Mouse (Mus musculus): ENCODE results near the gene Gipc3.
A peak's percentile ranks its signal among the peaks of the same experiment; 100 is the strongest.

Gene Gipc3

DNA sequence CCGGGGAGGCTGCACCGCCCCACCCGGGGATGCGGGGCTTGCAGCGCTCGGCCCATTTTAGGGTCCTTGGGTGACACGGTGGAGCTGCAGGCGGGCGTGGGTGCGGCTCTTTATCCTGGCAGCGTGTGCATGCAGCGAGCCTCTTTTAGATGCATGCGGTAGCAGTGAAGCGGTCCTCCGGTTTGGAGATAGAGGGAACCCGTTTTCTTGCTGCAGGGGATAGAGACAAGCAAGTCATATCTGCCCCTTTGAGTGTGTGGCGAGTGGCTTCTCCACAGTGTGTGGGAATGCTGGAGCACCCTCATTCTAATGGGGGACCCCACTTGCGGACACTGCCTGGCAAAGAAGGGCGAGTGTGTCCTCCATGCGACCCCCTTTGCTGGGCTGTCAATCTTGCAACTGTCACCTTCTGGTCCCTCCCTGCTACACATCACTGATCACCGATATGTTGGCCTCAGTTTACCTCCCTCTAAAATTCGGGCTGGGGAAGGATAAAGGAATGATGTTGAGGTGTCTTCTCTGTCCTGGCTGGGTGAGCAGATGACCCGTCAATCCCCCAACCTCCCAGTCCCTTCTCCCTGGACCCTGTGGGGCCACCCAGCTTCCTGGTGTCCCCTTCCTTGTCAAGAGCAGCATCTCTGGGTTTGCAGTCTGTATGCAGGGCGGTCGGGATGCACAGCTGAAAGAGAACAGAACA, 49.6 kb downstream of the Gipc3 start:
- TF ChIP-seq GATA4 (IDR thresholded peaks at IDR 0.05; ENCODE audit: insufficient replicate concordance, low read length), result no peak

DNA sequence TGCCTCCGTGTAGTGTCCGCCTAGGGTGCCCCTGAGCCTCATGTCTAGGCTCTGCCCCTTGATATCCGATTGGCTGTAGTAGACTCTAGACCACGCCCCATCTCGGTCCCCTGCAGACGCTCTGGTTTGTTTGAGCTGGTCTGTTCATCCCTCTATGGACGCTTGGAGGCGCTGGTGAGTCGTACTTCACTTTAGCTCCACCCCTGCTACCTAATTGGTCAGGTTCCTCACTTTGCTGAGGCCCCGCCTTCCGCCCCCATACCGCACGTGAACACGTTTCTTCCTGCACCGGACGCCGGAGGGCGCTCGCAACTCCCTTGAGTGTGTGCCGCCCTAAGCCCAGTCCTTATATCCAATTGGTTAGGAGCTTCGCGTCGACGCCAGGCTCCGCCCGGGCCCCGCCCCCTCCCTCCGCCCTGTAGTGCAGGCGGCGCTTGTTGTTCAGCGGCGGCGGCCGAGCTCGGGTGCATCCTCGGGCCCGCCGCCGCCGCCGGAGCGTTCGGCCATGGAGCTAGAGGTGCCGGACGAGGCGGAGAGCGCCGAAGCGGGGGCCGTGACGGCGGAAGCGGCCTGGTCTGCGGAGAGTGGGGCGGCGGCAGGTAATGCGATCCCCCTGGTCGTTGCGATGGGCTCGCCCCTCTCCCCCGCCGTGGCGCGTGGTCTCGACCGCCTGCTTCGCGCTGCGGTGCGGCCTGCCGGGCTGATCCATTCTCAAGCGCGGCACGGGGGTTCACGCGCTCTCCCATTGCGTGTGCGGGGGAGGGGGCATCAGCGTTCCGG, 50.3 kb downstream of the Gipc3 start, which contains the start of gene Pip5k1c:
Gene Pip5k1c, plus strand, starts transcription at position 410 of the 780 bp plus-strand sequence.
- TF ChIP-seq GATA4 (IDR thresholded peaks at IDR 0.05; ENCODE audit: insufficient replicate concordance, low read length), result peak; percentile 6; the same call in 1 of the 2 replicates

DNA sequence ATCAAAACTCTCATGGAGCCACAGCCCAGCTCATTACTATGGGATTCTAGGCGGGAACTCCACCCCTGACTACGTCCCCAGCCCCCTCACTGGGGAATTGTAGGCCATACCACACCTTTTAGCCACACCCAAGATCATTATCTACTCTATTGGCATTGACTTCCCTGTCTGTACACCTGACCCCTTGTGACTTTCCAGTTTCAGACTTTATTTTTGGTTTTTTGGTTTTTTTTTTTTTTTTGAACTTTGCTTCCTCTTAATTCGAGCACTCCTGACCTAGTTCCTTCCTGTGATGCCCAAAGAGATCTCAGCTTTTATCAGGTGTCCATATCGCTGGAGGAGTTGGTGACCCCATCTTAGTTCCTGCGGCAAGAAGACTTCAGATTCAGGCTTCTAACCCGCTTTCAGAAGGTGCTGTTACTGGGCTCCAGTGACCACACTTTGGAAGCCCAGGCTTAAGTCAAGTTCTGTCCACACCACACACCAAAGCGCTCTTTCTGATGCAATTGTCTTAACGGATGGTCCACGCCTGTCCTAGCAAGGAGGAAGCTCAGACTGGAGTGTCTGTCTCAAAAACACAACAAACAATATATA, 51.5 kb downstream of the Gipc3 start, which contains the start of gene Tjp3:
Gene Tjp3, minus strand, starts transcription at position 71 of the 594 bp plus-strand sequence.
- TF ChIP-seq GATA4 (IDR thresholded peaks at IDR 0.05; ENCODE audit: insufficient replicate concordance, low read length), result no peak

DNA sequence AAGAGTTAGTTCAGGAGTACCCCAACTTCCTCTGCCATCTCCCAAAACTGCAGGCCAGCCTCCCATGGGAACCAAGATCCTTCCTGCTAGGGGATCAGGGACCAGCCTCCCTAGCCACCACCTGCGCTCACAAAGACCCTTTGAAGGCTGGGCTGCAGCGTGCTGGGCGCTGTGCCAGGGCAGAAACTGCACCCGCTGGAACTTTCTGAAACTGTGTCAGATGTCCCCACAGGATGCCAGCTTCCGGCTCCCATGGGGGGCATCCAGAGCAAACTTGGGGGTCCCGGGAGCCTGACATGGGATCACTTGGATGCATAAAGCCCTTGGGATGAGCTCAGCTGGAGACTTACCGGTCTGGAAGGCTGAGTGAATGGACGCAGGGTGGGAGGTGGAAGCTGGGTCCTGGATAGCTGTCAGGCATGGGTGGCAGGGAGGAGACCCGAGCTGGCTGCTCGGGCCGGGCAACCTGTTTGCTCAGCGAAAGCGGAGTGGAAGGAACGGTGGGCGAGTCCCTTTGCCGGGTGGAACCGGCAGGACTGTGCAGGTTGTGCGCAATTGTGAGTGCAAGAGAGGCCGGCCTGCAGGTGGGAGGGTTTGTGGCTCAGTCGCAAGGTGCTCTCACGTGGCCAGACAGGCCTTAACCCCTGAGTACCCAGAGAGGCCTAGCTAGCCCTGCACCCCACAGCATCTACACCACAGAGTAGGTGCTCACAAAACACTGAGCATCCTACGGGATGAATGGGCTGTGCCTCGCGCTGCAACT, 52.2 kb downstream of the Gipc3 start:
- no peak for TF ChIP-seq GATA4 (IDR thresholded peaks at IDR 0.05; ENCODE audit: insufficient replicate concordance, low read length)

DNA sequence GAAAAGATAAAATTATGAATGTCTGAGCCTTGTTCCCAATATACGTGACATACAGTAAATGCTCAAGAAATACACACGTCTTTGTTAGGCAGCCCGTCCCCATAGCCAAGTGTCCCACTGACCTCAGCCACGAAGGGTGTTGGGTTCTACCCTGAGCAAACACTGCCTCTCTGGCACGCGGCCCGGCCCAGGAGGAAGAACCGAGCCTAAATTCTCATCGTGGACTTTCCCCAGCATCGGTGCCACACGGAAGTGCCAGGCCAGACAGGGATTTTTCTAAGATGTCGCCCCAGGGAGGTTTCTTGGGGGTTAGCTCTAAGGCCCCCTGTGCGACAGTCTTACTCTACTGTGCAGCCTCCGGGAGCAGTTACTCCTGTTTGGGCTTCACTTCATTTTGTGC, 53.3 kb downstream of the Gipc3 start:
- no peak for TF ChIP-seq GATA4 (IDR thresholded peaks at IDR 0.05; ENCODE audit: insufficient replicate concordance, low read length)

DNA sequence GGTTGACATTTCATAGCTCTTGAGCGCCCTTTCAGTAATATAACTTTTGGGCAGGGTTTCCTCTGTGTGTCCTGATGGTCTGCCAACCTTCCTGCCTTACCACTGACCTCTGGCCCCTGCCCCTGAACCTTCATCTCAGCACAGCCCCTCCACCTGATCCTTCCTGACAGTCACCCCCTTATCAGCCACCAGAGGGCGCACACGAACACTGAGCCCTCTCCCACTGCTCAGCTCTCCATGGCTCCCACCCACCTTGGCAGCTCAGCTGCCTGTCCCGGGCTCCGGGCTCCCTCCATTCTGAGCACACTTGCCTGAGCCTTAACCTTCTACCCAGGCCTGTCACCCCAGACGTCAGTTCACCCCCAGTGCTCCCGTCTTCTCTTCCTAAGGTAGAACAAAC, 53.8 kb downstream of the Gipc3 start:
- no peak for TF ChIP-seq GATA4 (IDR thresholded peaks at IDR 0.05; ENCODE audit: insufficient replicate concordance, low read length)

DNA sequence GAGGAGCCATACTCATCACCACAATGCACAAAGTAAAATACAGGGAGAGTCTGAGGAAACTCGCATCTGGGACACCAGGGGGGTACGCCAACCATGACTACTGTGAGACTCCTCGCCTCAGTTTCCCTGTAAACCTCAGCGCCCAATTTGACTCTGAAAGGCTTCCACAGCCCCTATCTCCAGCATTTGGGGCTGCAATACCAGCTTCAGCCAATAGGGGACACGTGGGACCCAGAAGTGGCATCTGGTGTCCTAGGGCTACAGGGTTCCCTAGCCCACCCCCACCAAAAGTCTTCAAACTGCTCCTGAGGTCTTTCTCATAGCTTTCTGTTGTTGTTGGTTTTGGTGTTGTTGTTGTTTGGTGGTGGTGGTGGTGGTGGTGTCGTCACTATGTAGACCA, 54.5 kb downstream of the Gipc3 start:
- no peak for TF ChIP-seq GATA4 (IDR thresholded peaks at IDR 0.05; ENCODE audit: insufficient replicate concordance, low read length)

DNA sequence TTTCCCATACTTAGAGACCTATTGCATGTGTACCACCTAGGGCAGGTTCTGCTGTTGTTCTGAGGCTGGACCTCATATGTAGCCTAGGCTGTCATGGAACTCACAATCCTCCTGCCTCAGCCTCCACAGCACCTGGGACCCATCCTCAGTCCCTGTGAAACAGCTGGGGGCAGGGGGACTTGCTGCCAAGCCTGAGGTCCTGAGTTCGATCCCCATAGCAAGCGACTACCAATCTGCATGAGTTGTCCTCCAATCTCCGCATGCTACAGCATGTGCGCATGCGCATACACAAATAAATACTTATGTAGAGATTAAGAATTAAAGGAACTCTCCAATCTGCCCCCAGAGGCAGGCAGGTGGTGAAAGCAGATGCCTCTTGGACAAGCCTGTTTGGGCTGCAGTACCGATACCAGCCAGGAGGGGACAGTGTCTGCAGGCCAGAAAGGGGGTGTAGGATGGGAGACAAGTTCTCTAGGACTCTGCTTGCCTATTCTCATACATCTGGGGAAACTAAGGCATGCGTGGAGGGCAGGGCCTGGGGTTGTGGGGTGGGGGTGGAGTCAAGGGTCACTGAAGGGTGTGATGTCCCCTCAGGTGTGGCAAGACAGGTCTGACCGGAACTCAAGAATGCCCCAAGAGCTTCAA, 55.4 kb downstream of the Gipc3 start:
- no peak for TF ChIP-seq GATA4 (IDR thresholded peaks at IDR 0.05; ENCODE audit: insufficient replicate concordance, low read length)

DNA sequence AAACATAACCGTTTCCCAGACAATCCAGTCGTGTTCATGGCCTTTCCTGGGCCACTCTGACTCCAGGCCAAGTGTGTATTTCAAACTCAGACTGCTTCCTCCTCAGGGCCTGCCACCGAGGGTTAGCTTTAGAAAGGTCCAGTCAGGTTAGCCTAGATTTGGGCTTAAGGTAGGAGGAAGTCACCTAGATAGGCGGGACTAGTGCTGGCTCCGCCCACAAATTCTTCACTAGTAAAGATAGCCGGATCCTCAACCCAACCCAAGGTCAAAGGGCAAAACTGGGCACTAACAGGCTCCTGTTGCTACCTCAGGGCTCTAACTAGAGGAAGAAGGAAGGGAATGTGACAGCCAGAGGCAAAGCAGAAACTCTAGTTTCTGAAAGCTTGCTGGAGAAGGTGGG, 56.5 kb downstream of the Gipc3 start:
- no peak for TF ChIP-seq GATA4 (IDR thresholded peaks at IDR 0.05; ENCODE audit: insufficient replicate concordance, low read length)

DNA sequence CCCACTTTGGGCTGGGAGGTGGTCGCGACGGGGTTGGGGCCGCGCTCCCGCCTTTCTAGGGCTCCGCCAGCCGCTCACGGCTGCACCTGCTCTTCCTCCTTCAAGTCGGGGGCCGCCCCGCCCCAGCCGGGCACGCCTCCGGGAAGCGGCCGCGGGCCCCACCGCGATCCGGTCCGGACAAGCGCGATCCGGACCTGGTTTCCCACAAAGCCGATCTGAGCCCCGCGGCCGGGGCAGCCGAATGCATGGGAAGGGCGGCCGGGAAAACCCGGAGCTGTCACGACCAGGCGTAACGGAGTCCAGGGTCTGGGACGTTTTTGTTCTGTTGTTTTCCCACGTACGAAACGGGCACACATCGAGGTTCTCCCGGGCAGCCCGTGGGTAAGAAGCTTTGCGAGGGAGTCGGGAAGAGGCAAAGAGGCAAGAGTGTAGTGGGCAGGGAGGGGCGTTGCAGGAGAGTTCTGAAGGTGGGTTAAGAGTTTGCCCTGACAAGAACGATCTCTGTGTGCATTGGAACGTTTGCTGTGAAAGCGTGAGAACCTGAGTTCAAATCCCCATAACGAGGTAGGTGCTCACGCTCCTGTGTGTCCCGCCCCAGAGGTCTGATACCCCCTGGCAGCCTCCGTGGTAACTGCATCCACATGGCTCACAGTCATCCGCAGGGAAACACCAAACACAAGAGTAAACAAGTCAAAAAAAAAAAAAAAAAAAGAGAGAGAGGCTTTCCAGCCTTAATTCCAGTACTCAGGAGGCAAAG, 57.2 kb downstream of the Gipc3 start:
- TF ChIP-seq GATA4 (IDR thresholded peaks at IDR 0.05; ENCODE audit: insufficient replicate concordance, low read length), result no peak
